Mouse (Mus musculus) mammary gland, adult 2 months (tissue): ENCODE data around the gene Senp8. TPM values are rescaled to one million over a fixed set of nuclear protein-coding genes. Genes with fewer than 3 reads are reported as not detected.

Source experiments
- polyA plus RNA-seq: library from polyadenylated mRNA; depleted of rRNA; stranded (reverse); fragments of >200 nt; gene quantifications from 2 replicates; pipeline ENCODE4 v1.2.3, GENCODE M21; 2012; ENCODE audit warnings: low replicate concordance; rRNA removed

Senp8 gene
- polyA plus RNA-seq = 2.8 and 10.3 TPM in 2 replicates

DNA sequence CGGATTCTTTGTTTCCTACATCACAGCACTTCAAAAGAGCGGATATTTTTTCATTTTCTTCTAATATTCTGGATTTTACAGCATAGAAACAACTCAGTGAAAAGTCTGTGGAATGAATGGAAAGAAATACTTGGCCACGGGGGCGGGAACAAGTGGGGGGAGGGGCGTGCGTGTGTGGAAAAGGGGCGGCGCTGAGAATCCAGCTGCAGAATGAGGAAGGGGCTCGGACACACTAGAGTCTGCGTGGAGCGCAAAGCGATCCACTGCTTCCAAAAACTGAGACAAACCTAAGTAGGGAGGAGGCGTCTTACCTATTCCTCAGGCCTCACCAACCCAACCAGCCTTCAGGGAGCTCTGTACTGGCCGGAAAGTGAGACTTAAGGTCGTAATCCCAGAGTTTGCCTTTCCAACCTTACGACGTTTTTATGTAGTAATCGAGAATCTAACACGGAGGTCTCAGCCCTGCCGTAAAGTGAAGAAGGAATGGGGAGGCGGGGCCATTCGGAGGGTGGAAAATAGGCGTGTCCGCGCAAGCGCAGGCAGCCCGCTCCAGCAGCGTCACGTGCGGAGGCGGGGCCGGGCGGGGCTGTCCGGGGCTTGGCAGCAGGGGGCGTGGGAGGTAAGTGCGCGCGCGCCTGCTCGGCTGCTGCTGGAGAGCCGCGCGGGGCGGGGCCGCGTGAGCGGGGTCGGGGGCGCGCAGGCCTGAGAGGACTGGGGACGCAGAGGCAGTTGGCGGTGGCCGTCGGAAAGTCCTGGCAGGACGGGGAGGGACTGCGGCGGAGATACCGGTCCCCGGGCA lies at the start of gene Senp8, which contains the start of gene Myo9a:
Senp8 (minus strand) TSS at position 444 of the 799 bp plus-strand sequence.
Myo9a (plus strand) TSS at position 630 of the 799 bp plus-strand sequence.

Other genes starting within 250 kb of the Senp8 start
- gene Hexa, start 211.2 kb downstream of the Senp8 start, polyA plus RNA-seq = 130 and 137 TPM in 2 replicates
- gene Tmem202, start 210.9 kb downstream of the Senp8 start, polyA plus RNA-seq = 0.50 and 0.55 TPM in 2 replicates
- 0.04 TPM in 1 of 2 replicates, not detected in the other for gene Celf6, start 172.8 kb downstream of the Senp8 start, polyA plus RNA-seq
- gene Parp6, start 133.4 kb downstream of the Senp8 start, polyA plus RNA-seq = 20.1 and 45.8 TPM in 2 replicates
- 1,339 and 2,086 TPM in 2 replicates for gene Pkm, start 94.3 kb downstream of the Senp8 start, polyA plus RNA-seq
- 1.1 and 2.1 TPM in 2 replicates for gene Gramd2, start 70.6 kb downstream of the Senp8 start, polyA plus RNA-seq
- 1.7 and 4.7 TPM in 2 replicates for gene Myo9a, start 186 bp upstream of the Senp8 start, polyA plus RNA-seq
- gene Nr2e3, start 209.9 kb upstream of the Senp8 start, polyA plus RNA-seq = not detected in 2 replicates